Comparison of ENCODE assay signal across 21 mouse cellular contexts in genomic region chr16:57175751-57176150, GRCm38 (mm10).
"Had no signal": no experiment of that assay in that cellular context is flagged by ENCODE, and none has a peak within 500 bp of the region (broad histone marks: within the 10 kb centered on the region; RNA-seq: fewer than 3 reads in every experiment).

No protein-coding gene starts in this region.

- ATAC-seq: lung, postnatal 0 days; midbrain, embryonic 16.5 days had no signal

- H3K27ac ChIP-seq: kidney, embryonic 15.5 days; limb, embryonic 10.5 days; limb, embryonic 13.5 days; liver, embryonic 12.5 days; liver, embryonic 15.5 days; midbrain, embryonic 10.5 days; midbrain, embryonic 13.5 days; neural tube, embryonic 13.5 days had no signal

- H3K9me3 ChIP-seq: kidney, embryonic 15.5 days; limb, embryonic 10.5 days; limb, embryonic 13.5 days; liver, embryonic 12.5 days; liver, embryonic 15.5 days; megakaryocyte, embryonic 14.5 days; midbrain, embryonic 10.5 days; midbrain, embryonic 13.5 days; neural tube, embryonic 13.5 days had no signal

- H3K4me3 ChIP-seq: kidney, embryonic 15.5 days; limb, embryonic 10.5 days; limb, embryonic 13.5 days; liver, embryonic 12.5 days; liver, embryonic 15.5 days; midbrain, embryonic 10.5 days; midbrain, embryonic 13.5 days; myocyte; neural tube, embryonic 13.5 days had no signal

- H3K4me2 ChIP-seq: kidney, embryonic 15.5 days; limb, embryonic 13.5 days; liver, embryonic 12.5 days; liver, embryonic 15.5 days; lung, embryonic 14.5 days; midbrain, embryonic 13.5 days; neural tube, embryonic 13.5 days had no signal

- H3K4me1 ChIP-seq: kidney, embryonic 15.5 days; limb, embryonic 10.5 days; limb, embryonic 13.5 days; liver, embryonic 12.5 days; liver, embryonic 15.5 days; midbrain, embryonic 13.5 days; neural tube, embryonic 13.5 days had no signal

- H3K27me3 ChIP-seq: kidney, embryonic 15.5 days; limb, embryonic 13.5 days; liver, embryonic 12.5 days; liver, embryonic 15.5 days; megakaryocyte, embryonic 14.5 days; midbrain, embryonic 13.5 days; neural tube, embryonic 13.5 days had no signal

- H3K9ac ChIP-seq: kidney, embryonic 15.5 days; limb, embryonic 13.5 days; liver, embryonic 12.5 days; liver, embryonic 15.5 days; lung, embryonic 14.5 days; midbrain, embryonic 13.5 days; neural tube, embryonic 13.5 days had no signal

- DNase-seq: kidney, adult 8-10 months; kidney, postnatal 10 days; kidney, postnatal 36 days; layer of hippocampus, postnatal 36 days; liver; lung, embryonic 14.5 days; thymus, adult 2 months; thymus, postnatal 14 days; thymus, postnatal 4 days had no signal
